Mouse (Mus musculus) adrenal gland, postnatal 4 days (tissue): ENCODE results near the gene Gm21094. TPM values are rescaled to one million over a fixed set of nuclear protein-coding genes. Genes with fewer than 3 reads are reported as not detected.
"Not testable (repeated sequence)": the region's sequence is repeated elsewhere in the genome, so short reads cannot be mapped to it uniquely, and the experiment has no call there.

Source experiments
- DNase-seq, 2 experiments: peaks; one replicate each; pipeline ENCODE4 v3.0.0; 2021 to 2022; ENCODE audit warnings: low spot score in 2 of 2, mixed read lengths in 2 of 2
- long read RNA-seq, 2 experiments: library from polyadenylated mRNA; stranded (forward); transcript quantifications; one replicate each; pipeline ENCODE4 v2.0.0; 2021
- total RNA-seq, 2 experiments: library from RNA; stranded (reverse); gene quantifications; 2 replicates each; pipeline ENCODE4 v1.2.3; 2021

Gm21094 gene
- total RNA-seq: not detected
- long read RNA-seq, experiment 1: 0 reads
- long read RNA-seq, experiment 2: 0 reads

GRCm38 (mm10) chrY:32620343-32620742 lies at the start of gene Gm21094:
TSS of gene Gm21094 (minus strand) at chrY:32620443.
- not testable (repeated sequence) for DNase-seq
